Mouse (Mus musculus): ENCODE results near the gene Irx5.

Gene Irx5

GRCm38 (mm10) chr8:92360083-92360861, 2.8 kb downstream of the Irx5 start:
- DNase-seq (ENCODE audit: low read depth, low spot score), result no peak

DNA sequence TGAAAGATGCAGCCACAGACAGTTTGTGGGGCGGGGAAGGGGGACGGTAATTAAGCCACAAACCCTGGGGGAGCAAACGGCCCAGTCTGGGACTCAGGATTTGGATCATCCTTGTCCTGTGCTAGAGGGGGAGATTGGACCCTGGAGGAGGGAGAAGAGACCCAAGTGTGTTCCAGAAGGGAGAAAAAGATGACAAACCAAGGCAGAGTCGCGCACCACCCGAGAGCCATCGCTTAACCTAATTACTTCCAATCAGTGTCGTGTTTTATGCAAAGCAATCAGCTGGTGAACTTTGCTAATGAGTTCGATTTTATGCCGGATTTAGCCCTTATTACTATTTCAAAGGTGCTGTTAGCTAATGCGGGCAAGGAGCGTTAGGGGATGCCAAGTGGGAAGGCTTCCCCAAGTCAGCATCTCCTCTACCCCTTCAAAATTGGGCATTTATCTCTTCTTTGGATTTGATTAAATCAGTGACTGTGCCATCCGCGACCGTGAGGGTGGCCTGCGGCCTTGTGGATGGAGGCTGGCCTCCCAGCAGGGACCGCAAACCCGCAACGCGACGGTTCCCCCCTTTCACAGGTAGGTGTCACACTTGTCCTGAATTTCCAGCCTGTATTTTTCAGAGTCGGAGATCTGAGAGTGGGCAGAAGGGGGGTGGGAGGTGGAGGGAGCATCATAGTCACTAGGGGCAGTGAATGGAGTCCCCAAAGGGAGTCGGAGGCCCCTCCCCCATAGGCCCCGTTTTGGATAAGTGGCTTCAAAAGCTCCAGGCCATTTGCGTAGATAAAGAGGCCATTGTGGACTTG, 4.3 kb downstream of the Irx5 start:
- DNase-seq (ENCODE audit: low read depth, low spot score), result no peak

DNA sequence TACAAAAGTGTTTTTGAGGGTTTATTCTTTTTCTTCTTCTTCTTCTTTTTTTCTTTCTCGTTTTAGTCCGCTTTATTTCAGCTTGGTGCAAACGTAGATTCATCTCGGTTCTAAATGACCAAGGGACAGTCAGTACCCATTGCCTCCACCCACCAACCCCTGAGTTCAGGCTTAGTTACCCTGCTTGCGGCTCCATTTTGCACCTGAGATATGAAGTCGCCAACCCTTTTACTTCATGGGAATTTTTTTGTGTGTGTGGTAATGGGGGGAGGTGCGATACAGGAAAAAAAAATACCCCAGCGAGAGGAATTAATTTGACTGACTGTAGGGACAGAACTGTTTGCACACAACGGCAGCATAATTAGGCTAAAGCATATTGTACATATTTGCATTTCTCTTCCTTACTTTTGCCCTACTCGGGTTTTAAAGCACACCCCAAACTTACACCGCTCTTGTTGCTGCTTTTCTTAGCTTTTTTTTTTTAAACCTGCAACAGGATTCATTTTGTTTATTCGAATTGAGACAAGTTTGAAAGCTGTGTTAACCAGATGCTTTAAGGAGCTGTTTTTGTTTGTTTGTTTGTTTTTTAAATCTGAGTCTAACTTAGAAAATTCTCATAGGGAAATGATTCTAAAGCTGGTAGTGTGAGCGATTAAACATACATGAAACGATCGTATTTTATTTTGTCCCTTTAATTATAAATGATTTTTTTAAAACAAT, 5.1 kb downstream of the Irx5 start:
- DNase-seq (ENCODE audit: low read depth, low spot score), result no peak

- no peak for DNase-seq (ENCODE audit: low read depth, low spot score)
Observed at GRCm38 (mm10) chr8:92363217-92364147, 6.1 kb downstream of the Irx5 start.

DNA sequence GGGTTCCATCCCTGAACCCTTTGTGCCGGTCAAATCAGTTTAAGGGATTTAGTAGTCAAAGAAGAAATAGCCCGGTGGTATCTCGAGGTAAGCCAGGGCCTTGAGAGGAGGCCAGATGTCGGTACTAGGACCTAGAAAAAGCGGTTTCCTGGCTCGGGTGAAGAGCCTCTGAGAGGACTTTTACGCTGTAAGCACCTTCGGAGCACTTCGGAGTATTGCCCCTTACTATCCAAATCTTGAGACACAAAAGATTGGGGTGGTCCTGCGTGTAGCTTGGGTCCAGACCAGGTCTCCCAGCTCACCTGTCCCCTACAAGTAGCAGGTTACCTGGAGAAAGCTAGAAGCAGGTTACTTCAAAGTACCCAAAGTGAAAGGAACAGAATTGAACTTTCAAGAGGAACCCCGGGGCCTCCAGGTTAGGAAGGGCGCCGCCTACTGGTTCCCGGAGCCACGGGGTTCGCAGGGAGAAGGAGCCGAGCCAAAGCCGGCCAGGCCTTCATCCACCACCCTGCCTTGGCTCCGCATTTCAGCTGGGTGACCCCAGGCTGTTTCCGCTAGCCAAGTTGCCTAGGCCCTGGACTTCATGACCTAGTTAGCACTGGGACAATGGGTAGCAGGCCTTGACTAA, 6.8 kb downstream of the Irx5 start:
- no peak for DNase-seq (ENCODE audit: low read depth, low spot score)

- no peak for DNase-seq (ENCODE audit: low read depth, low spot score)
Observed at GRCm38 (mm10) chr8:92364776-92365240, 7.4 kb downstream of the Irx5 start.

GRCm38 (mm10) chr8:92365241-92365943, 8.0 kb downstream of the Irx5 start:
- no peak for DNase-seq (ENCODE audit: low read depth, low spot score)

- no peak for DNase-seq (ENCODE audit: low read depth, low spot score)
Observed at GRCm38 (mm10) chr8:92365944-92366735, 8.7 kb downstream of the Irx5 start.

GRCm38 (mm10) chr8:92366736-92367267, 9.4 kb downstream of the Irx5 start:
- DNase-seq (ENCODE audit: low read depth, low spot score), result no peak

DNA sequence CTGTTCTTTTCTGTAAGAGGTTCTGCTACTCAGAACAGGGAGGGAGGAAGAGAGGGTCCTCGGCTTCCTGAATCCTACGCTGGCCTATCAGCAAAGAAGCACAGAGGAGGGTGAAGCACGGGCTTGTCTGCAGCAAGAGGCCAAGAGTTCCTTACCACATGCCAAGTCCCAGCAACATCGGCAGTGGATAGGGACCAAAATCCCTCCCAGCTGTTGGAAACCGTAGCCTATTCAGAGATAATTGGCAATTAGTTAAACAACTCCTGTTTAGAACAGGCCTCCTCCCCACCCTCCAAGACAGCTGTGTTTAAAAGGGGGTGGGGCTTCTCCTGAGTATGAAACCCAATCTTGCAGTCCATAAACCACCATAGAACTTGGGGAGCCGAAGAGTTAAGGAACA, 22.1 kb downstream of the Irx5 start:
- no peak for DNase-seq (ENCODE audit: low read depth, low spot score)

GRCm38 (mm10) chr8:92380571-92380970, 23.1 kb downstream of the Irx5 start:
- DNase-seq (ENCODE audit: low read depth, low spot score), result no peak

DNA sequence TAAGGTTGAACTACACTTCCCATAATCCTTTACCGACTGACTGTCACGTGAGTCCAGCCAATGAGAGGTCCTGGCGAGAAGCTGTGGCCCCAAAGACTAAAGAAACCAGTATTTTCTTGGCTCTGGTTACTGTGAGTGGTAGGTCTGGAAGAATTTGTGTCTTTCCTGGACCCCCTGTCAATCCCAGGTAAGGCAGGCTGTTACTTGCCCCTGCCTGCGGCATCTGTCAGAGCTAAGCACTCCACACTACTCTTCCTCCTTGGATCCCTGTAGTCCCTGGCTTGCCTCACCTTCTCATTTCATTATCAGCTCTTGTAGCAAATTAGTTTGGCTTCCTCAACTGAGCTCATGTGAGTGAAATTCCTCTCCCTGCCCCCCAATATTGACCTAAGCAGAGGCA, 30.5 kb downstream of the Irx5 start:
- DNase-seq (ENCODE audit: low read depth, low spot score), result no peak

GRCm38 (mm10) chr8:92404218-92404617, 46.8 kb downstream of the Irx5 start:
- DNase-seq (ENCODE audit: low read depth, low spot score), result no peak

- DNase-seq (ENCODE audit: low read depth, low spot score), result peak; percentile 29
Observed at GRCm38 (mm10) chr8:92408092-92408491, 50.7 kb downstream of the Irx5 start.

DNA sequence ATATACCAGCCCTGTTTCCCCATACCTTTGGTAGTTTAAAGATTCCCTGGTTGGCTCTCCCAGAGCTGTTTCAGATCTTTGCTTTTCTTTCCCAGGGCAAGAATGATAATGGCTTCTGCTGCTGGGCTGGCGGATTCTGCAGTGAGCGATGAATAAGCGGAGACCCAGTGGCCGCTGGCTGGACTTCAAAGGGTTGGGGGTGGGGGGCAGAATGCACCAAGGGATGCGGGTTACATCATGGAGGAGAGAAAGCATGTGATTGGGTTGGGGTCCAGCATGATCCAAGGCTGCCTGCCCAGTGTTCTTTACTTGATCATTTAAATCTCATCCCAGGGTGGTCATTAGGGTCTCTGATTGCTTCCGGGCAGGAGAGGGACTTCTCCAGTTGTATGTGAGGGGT, 56.2 kb downstream of the Irx5 start:
- DNase-seq (ENCODE audit: low read depth, low spot score), result no peak

DNA sequence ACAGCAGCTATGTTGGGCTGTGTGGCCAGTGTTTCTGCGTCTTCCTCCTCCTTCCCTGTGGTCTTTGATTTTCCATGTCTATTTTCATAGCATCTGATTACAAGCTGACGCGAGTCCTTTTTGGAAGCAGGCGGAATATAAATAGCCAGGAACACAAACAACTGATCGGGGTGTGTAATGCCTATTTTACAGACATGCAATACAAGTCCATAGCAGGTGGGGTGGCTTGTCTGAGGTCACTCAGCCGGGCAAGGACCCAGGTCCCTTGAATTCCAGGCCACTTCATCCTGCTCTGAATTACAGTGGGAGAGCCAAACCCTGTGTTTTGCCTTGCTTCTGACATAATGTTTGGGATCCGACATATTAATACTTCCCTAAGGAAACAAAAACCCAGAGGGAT, 63.2 kb downstream of the Irx5 start:
- DNase-seq (ENCODE audit: low read depth, low spot score), result no peak
